Mouse (Mus musculus) embryonic facial prominence, embryonic 13.5 days (tissue): ENCODE data around the gene Enkd1. TPM values are rescaled to one million over a fixed set of nuclear protein-coding genes. Genes with fewer than 3 reads are reported as not detected.

Source experiments
- ATAC-seq: fragments of 200-750 bp; cut with Nextera tagmentation; 2 replicates; pipeline ENCODE4 v1.8.0; 2017; ENCODE audit warnings: low read depth; ENCODE audit not compliant: insufficient number of reproducible peaks, insufficient read depth, low FRiP score, low TSS enrichment
- H3K27ac ChIP-seq: fragments of 300-500 bp; sonication (generic); 2 replicates; pipeline ENCODE4 v1.5.1; 2015; ENCODE audit warnings: moderate library complexity, mild to moderate bottlenecking, inconsistent platforms
- H3K27me3 ChIP-seq: fragments of 300-500 bp; sonication (generic); 2 replicates; pipeline ENCODE4 v1.6.1; 2015; ENCODE audit warnings: mild to moderate bottlenecking, inconsistent platforms
- H3K36me3 ChIP-seq: fragments of 300-500 bp; sonication (generic); 2 replicates; pipeline ENCODE4 v1.6.1; 2015; ENCODE audit warnings: mild to moderate bottlenecking, inconsistent platforms
- H3K4me1 ChIP-seq: fragments of 300-500 bp; sonication (generic); 2 replicates; pipeline ENCODE4 v1.6.1; 2015; ENCODE audit warnings: inconsistent platforms
- H3K4me2 ChIP-seq: fragments of 300-500 bp; sonication (generic); 2 replicates; pipeline ENCODE4 v1.6.1; 2015; ENCODE audit warnings: moderate library complexity, mild to moderate bottlenecking, inconsistent platforms
- H3K4me3 ChIP-seq: fragments of 300-500 bp; sonication (generic); 2 replicates; pipeline ENCODE4 v1.5.1; 2015; ENCODE audit warnings: mild to moderate bottlenecking, inconsistent platforms
- H3K9ac ChIP-seq: fragments of 300-500 bp; sonication (generic); 2 replicates; pipeline ENCODE4 v1.6.1; 2015; ENCODE audit warnings: mild to moderate bottlenecking, inconsistent platforms
- H3K9me3 ChIP-seq: fragments of 300-500 bp; sonication (generic); 2 replicates; pipeline ENCODE4 v1.6.1; 2016; ENCODE audit warnings: inconsistent platforms
- WGBS: fragments of 180-500 bp; shearing (Covaris S2); methylation state at CpG from one replicate; pipeline ENCODE4 v1.1.7; 2015; ENCODE audit warnings: mixed read lengths; 5-methylcytosine and 5-hydroxymethylcytosine counted together
- polyA plus RNA-seq: library from polyadenylated mRNA; unstranded; fragments of >200 nt; fragmentation: Nextera tagmentation; extraction: Ambion mirVana; gene quantifications from 2 replicates; pipeline ENCODE4 v1.2.1, GENCODE M21; 2015

Gene Enkd1
- polyA plus RNA-seq, 1 experiment from 2014 or later: 34.5 TPM

DNA sequence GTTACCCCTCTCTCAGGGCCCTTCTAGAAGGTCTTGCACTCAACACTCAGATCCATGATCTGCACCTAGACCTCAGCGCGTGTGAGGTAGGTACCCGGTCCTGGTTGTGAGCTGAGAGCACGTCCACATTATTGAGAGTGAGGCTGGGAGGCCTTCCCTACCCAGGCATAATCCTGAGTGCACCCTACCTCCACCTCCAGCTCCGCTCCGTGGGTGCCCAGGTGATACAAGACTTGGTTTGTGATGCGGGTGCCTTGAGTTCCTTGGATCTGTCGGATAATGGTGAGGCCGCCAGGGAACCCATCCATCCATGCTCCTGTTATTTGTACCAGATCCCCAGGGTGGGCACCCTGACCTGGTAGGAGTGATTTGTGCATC lies 18.0 kb downstream of the Enkd1 start:
- Histone ChIP-seq H3K36me3 (peaks cover 3% of the 10 kb centered on the region; the same call in 1 of the 2 replicates), H3K27ac (no peak overlapping the region), H3K9ac (no peak overlapping the region), H3K4me1 (peaks cover 20% of the 10 kb centered on the region), H3K4me2 (no peak overlapping the region), H3K9me3 (no peaks in the 10 kb centered on the region; the same call in 1 of the 2 replicates), H3K4me3 (no peak overlapping the region), H3K27me3 (peaks cover 11% of the 10 kb centered on the region)
- ATAC-seq: no peak
- whole genome bisulfite sequencing: 87% methylated on average over 9 of the region's 9 CpGs

DNA sequence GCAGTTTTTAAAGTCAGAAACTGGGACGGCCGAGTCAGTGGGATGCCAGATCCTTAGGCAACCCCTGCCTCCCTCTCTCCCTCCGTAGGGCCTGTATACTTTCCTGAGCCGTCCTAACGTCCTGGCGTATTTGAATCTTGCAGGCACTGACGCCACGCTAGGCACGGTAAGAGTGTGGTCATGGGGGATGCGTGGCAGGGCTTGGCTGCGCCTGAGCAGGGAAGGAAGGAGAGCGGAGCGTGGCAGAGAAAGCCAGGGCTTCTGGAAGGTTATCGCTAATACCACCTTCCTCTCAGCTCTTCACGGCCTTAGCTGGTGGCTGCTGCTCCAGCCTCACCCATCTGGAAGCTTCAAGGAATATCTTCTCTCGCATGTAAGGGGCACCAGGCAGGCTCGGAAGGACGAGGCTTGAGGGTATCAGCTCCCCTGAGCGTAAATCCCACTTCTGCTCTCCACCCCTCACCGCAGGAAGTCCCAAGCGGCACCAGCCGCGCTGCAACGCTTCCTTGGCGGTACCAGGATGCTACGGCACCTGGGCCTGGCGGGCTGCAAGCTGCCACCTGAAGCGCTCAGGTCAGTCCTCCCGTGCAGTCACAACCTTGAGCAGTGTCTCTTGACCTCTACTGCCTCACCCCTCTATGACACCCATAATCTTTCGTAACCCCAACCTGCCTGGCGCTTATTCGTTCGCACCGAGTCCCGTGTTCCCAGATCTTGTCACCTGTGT lies 18.6 kb downstream of the Enkd1 start:
- Histone ChIP-seq H3K4me2 (no peak overlapping the region), H3K9me3 (no peaks in the 10 kb centered on the region; the same call in 1 of the 2 replicates), H3K36me3 (peaks cover 3% of the 10 kb centered on the region; the same call in 1 of the 2 replicates), H3K9ac (0 out of 2 replicates have a peak overlapping the region, but pooled peaks have one; percentile 32), H3K27ac (no peak overlapping the region), H3K4me1 (peaks cover 18% of the 10 kb centered on the region), H3K4me3 (no peak overlapping the region), H3K27me3 (peaks cover 5% of the 10 kb centered on the region)
- 61% methylated on average over 35 of the region's 35 CpGs for WGBS
- no peak for ATAC-seq

DNA sequence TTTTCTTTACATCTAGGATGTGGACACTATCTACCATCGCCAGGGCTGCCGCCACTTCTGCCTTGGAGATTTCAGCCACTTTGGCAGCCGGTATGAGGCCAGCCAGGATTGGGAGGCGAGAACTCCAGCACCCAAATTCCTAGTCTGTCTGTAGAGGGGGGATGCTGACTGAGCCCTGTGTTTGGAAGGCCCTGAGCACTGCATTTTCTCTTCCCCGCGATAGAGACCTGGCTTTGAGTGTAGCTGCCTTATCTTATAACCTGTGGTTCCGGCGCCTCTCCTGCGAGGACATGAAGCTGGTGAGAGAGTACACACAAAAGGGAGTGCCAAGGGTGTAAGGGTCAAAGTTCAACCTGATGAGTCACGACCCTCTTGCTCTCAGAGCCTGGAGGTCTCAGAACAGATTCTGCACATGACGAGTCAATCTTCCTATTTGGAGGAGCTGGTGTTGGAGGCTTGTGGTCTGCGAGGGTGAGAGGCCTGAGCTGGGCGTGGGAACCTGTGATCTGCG lies 19.7 kb downstream of the Enkd1 start:
- no peak overlapping the region for H3K9ac ChIP-seq
- H3K4me2 ChIP-seq: no peak overlapping the region
- no peaks in the 10 kb centered on the region for H3K27me3 ChIP-seq
- no peak for ATAC-seq
- H3K4me3 ChIP-seq: no peak overlapping the region
- no peaks in the 10 kb centered on the region; the same call in 1 of the 2 replicates for H3K9me3 ChIP-seq
- WGBS: 68% methylated on average over 14 of the region's 14 CpGs
- H3K4me1 ChIP-seq: peaks cover 9% of the 10 kb centered on the region; the same call in 1 of the 2 replicates
- H3K27ac ChIP-seq: no peak overlapping the region
- peaks cover 12% of the 10 kb centered on the region for H3K36me3 ChIP-seq

DNA sequence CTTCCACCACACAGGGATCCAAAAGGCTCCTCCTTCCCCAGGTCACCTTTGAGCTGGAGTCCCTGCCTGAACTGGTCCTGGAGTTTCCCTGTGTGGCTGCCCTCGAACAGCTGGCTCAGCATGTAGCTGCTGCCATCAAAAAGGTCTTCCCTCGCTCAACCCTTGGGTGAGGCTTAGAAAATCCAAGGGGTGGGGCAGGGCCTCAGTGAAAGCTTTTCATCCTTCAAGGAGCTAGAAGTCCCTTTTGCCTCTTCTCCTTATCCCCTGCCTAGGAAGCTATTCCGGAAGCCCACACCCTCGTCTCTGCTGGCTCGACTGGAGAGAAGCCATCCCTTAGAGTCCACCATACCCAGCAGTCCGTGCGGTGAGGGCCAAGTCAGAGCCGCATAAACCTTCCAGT lies 20.5 kb downstream of the Enkd1 start:
- WGBS: 70% methylated on average over 8 of the region's 8 CpGs
- no peak overlapping the region for H3K27ac ChIP-seq
- peaks cover 9% of the 10 kb centered on the region; the same call in 1 of the 2 replicates for H3K4me1 ChIP-seq
- H3K4me3 ChIP-seq: no peak overlapping the region
- H3K36me3 ChIP-seq: peaks cover 17% of the 10 kb centered on the region
- H3K4me2 ChIP-seq: no peak overlapping the region
- no peak overlapping the region for H3K9ac ChIP-seq
- H3K27me3 ChIP-seq: no peaks in the 10 kb centered on the region
- no peak for ATAC-seq
- no peaks in the 10 kb centered on the region for H3K9me3 ChIP-seq

DNA sequence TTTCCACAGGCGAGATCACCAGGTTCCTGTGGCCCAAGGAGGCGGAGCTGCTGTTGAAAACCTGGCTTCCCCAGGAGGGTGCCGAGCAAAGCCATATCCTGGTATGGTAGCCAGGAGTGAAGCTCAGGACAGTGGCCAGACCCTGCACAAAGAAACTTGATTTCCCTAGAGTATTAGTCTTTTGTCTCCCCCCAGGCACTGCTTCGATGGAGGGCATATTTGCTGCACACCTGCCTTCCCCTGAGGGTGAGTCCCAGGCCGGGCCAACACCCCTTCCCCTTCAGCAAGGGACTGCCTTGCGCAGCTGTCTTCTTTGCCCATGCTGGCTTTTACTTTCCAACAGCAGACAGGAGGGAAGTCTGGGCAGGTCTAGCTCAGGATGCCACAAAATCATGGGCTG lies 21.5 kb downstream of the Enkd1 start:
- peaks cover 26% of the 10 kb centered on the region for H3K36me3 ChIP-seq
- no peak overlapping the region for H3K9ac ChIP-seq
- 55% methylated on average over 6 of the region's 6 CpGs for WGBS
- no peaks in the 10 kb centered on the region for H3K9me3 ChIP-seq
- ATAC-seq: no peak
- no peaks in the 10 kb centered on the region for H3K27me3 ChIP-seq
- H3K27ac ChIP-seq: no peak overlapping the region
- H3K4me1 ChIP-seq: peaks cover 9% of the 10 kb centered on the region; the same call in 1 of the 2 replicates
- no peak overlapping the region for H3K4me3 ChIP-seq
- H3K4me2 ChIP-seq: no peak overlapping the region

DNA sequence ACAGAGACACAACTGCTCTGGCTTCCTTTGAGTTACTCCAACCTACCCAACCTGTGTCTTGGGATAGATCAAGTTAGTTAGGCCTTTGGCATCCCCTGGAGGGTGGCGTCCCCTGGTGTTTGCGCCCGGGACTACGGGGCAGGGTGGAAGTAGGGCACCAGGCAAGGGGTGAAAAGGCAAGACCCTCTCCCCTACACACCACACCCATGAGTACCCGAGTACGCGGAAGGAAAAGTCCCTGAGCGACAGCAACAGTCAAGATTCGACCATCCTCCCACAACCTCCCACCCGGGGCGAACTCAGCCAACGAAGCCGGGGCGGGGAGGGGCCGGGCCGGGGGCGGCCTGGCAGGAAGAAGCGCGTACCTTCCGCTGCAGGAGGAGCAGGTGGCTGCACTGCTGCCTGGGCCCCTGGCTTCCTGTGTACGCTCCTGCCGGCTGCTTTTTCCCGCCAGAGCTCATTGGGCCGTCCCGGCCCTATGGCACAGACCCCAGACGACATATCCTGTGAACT lies 22.2 kb downstream of the Enkd1 start, which contains the start of gene Carmil2:
TSS of gene Carmil2 (plus strand) at position 479 of the 513 bp plus-strand sequence.
- WGBS: 7% methylated on average over 26 of the region's 26 CpGs
- Histone ChIP-seq H3K4me2 (peak within 1 kb of the TSS; percentile 47), H3K9me3 (no peaks in the 10 kb centered on the region), H3K4me3 (peak within 1 kb of the TSS; percentile 7; the same call in 1 of the 2 replicates), H3K9ac (peak within 1 kb of the TSS; percentile 1; the same call in 1 of the 2 replicates), H3K27ac (no peak within 1 kb of the TSS), H3K27me3 (no peaks in the 10 kb centered on the region), H3K4me1 (peaks cover 9% of the 10 kb centered on the region; the same call in 1 of the 2 replicates), H3K36me3 (peaks cover 33% of the 10 kb centered on the region)
- peak; percentile 20; the same call in 1 of the 2 replicates for ATAC-seq

DNA sequence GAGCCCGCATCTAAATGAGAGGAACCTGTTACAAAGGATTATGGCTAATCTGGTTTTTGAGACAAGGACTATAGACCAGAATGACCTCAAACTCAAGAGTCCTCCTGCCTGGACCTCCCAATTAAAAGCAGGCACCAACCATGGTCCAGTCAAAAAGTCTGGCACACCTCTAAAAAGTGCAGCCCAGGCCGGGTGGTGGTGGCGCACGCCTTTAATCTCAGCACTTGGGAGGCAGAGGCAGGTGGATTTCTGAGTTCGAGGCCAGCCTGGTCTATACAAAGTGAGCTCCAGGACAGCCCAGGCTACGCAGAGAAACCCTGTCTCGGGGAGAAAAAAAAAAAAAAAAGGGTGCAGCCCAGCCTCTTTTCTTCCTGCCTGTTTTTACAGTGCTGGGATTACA lies 22.7 kb downstream of the Enkd1 start:
- Histone ChIP-seq H3K36me3 (peaks cover 38% of the 10 kb centered on the region), H3K4me3 (no peak overlapping the region), H3K9me3 (no peaks in the 10 kb centered on the region), H3K27me3 (no peaks in the 10 kb centered on the region), H3K27ac (no peak overlapping the region), H3K4me1 (peaks cover 9% of the 10 kb centered on the region; the same call in 1 of the 2 replicates), H3K9ac (no peak overlapping the region; the same call in 1 of the 2 replicates), H3K4me2 (no peak overlapping the region)
- no peak for ATAC-seq
- WGBS: 71% methylated on average over 7 of the region's 7 CpGs

DNA sequence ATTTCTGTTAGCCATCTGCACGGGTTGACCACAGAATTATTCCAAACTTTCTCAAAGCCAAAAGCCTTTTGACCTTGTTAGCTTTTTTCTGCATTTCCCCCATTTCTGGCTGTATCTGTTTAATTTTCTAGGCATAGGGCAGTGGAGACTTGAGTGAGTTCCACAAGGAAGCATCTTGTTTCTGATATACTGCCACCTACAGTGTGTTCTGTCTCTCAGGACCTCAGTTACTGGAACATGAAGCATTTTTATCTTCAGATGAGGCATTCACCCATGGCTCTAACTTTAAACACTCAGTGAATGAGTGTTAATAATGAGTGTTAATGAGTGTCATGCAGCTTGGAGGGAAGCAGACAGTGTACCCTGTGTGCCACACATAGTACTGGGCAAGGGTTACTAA lies 30.1 kb downstream of the Enkd1 start:
- Histone ChIP-seq H3K4me2 (no peak overlapping the region), H3K9ac (no peak overlapping the region), H3K4me3 (no peak overlapping the region), H3K36me3 (peaks cover 93% of the 10 kb centered on the region), H3K9me3 (no peaks in the 10 kb centered on the region), H3K4me1 (no peaks in the 10 kb centered on the region), H3K27ac (no peak overlapping the region), H3K27me3 (no peaks in the 10 kb centered on the region)
- no peak for ATAC-seq
- WGBS: 84% methylated on average over 1 of the region's 1 CpGs

DNA sequence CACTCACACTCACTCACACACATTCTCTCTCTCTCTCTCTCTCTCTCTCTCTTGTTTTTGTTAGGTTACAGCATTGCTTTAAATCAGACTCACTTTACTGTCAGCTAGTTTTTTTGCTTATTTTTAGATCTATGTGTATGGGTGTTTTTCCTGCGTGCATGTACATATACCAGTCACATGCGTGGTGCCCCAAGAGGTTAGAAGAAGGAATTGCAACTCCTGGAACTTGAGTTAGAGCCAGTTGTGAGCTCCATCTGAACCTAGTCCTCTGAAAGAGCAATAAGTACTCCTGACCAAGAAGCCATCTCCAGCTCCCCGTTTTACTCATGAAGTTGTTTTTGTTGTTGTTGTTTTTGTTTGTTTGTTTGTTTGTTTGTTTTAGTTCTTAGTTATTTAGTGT lies 46.8 kb downstream of the Enkd1 start:
- Histone ChIP-seq H3K4me3 (no peak overlapping the region), H3K9ac (no peak overlapping the region), H3K4me1 (no peaks in the 10 kb centered on the region), H3K36me3 (peaks cover 31% of the 10 kb centered on the region), H3K27ac (no peak overlapping the region), H3K27me3 (no peaks in the 10 kb centered on the region), H3K4me2 (no peak overlapping the region), H3K9me3 (no peaks in the 10 kb centered on the region)
- 75% methylated on average over 3 of the region's 3 CpGs for WGBS
- no peak for ATAC-seq

DNA sequence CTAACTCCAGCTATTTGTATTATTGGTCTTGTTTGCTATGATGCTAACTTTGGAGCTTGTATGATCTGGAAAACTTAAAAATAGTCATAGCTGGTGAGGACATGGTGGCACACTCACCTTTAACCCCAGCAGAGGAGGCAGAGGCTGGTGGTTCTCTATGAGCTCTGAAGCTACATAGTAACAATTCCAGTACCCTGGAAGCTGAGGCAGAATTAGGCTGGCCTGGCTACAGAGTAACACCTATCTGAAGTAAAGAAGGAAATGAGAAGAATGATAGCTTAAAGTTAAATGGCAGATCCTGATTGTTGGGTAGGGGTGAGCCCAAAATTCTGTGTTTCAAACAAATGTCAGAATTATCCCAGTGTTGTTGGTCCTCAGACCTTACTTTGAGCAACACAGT lies 50.4 kb downstream of the Enkd1 start:
- no peak for ATAC-seq
- no peak overlapping the region for H3K27ac ChIP-seq
- H3K4me1 ChIP-seq: no peaks in the 10 kb centered on the region
- peaks cover 20% of the 10 kb centered on the region for H3K36me3 ChIP-seq
- H3K9ac ChIP-seq: no peak overlapping the region
- no peaks in the 10 kb centered on the region for H3K27me3 ChIP-seq
- H3K4me3 ChIP-seq: no peak overlapping the region
- H3K4me2 ChIP-seq: no peak overlapping the region
- H3K9me3 ChIP-seq: no peaks in the 10 kb centered on the region
